Mouse (Mus musculus): ENCODE data around the gene Plpp3. TPM values are rescaled to one million over a fixed set of nuclear protein-coding genes. Genes with fewer than 3 reads are reported as not detected.

Gene Plpp3
- total and polyA plus RNA-seq, 2 experiments from 2014 or later: 167 to 180 TPM

- H3K27me3 ChIP-seq (ENCODE audit: insufficient read depth, low read length): no peaks in the 10 kb centered on the region
- no peak for TF ChIP-seq CTCF (IDR thresholded peaks at IDR 0.05; ENCODE audit: low read depth)
- H3K4me1 ChIP-seq (ENCODE audit: insufficient read depth, low read length): 0 out of 2 replicates have a peak, but pooled peaks cover 9% of the 10 kb centered on the region
- no peak overlapping the region for H3K4me3 ChIP-seq (ENCODE audit: low read length)
- no peaks in the 10 kb centered on the region for H3K36me3 ChIP-seq (ENCODE audit: insufficient read depth, low read length)
- H3K27ac ChIP-seq: peak overlapping the region; percentile 76
- ATAC-seq: no peak
- H3K9ac ChIP-seq (replicated peaks; ENCODE audit: low read length): no peak overlapping the region
- H3K4me2 ChIP-seq (ENCODE audit: low read depth, low read length): no peak overlapping the region
- no peaks in the 10 kb centered on the region for H3K9me3 ChIP-seq (ENCODE audit: low read length)
- no peak for DNase-seq (ENCODE audit: low spot score)
- 64% methylated on average over 4 of the region's 4 CpGs for WGBS
These were observed 17.6 kb downstream of the Plpp3 start for GRCm38 (mm10) chr4:105174778-105175177.

DNA sequence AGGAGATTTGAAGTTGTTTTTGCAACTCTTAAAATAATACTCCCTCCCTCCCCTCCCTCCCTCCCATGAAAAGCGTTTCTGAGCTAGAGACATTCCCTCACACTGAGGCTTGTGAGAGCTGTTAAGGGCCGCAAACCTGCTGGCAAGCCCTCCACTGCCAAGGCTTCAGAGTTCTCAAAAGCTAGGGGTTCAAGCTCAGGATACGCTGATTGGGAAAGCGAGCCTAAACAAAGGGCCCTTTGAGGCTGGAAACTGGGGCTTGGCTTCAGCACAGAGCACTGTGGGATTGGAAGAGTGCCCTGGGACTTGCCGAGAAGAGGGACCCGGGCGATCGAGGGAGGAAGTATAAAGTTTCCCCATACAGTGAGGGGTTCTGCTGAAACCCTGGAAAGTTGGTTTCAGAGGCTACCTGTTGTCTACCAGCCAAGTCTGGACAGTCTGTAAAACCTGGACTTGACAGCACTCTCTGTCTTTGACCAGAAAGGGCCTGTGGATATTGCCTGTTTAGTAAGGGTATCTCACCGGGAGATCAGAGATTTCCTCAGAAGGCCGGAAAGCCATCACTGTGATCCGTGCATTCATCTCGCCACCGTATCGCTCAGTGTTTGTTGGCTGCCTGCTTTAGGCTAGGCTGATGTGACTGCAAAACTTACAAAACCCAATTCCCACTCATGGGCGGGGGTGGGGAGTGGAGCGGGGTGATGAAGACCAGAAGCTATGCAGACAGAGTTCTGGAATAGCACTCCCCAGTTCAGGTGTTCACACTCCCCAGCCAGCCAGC is 18.3 kb downstream of the Plpp3 start:
- Histone ChIP-seq H3K36me3 (ENCODE audit: insufficient read depth, low read length) (no peaks in the 10 kb centered on the region), H3K4me2 (ENCODE audit: low read depth, low read length) (no peak overlapping the region), H3K4me1 (ENCODE audit: insufficient read depth, low read length) (0 out of 2 replicates have a peak, but pooled peaks cover 12% of the 10 kb centered on the region), H3K9ac (replicated peaks; ENCODE audit: low read length) (no peak overlapping the region), H3K9me3 (ENCODE audit: low read length) (no peaks in the 10 kb centered on the region), H3K27me3 (ENCODE audit: insufficient read depth, low read length) (no peaks in the 10 kb centered on the region), H3K27ac (peak overlapping the region; percentile 76), H3K4me3 (ENCODE audit: low read length) (no peak overlapping the region)
- ATAC-seq: peak; percentile 82
- no peak for TF ChIP-seq CTCF (IDR thresholded peaks at IDR 0.05; ENCODE audit: low read depth)
- peak; percentile 80 for DNase-seq (ENCODE audit: low spot score)
- 36% methylated on average over 16 of the region's 16 CpGs for WGBS

- no peak overlapping the region for H3K9ac ChIP-seq (replicated peaks; ENCODE audit: low read length)
- no peak for TF ChIP-seq CTCF (IDR thresholded peaks at IDR 0.05; ENCODE audit: low read depth)
- 15% methylated on average over 15 of the region's 16 CpGs for WGBS
These were observed 24.0 kb downstream of the Plpp3 start for GRCm38 (mm10) chr4:105181014-105181658.

DNA sequence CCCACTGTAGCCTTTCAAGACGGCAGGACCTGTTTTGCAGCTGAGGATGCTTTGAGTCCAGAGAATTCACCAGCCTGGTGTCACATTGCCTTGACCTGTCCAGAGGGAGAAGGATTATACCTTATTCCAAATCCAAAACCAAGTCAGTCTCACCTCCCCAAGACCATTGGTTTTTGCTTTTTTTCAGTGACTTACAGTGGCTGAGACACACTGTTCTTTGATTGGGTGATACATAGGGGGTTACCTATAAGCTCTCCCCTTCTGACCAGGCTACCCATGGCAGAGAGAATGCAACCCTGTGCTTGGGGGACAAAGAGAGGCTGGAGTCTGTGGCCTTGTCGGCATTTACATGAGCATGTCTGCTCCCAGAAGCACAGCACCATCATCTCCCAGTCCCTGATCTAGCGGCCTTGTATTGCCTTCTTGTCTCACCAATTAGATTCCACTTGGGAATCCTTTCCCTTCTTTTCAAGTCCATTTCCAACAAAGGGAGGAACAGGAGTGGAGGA is 24.6 kb downstream of the Plpp3 start:
- no peaks in the 10 kb centered on the region for H3K9me3 ChIP-seq (ENCODE audit: low read length)
- H3K4me1 ChIP-seq (ENCODE audit: insufficient read depth, low read length): peaks cover 23% of the 10 kb centered on the region
- no peaks in the 10 kb centered on the region for H3K36me3 ChIP-seq (ENCODE audit: insufficient read depth, low read length)
- no peak overlapping the region for H3K9ac ChIP-seq (replicated peaks; ENCODE audit: low read length)
- no peaks in the 10 kb centered on the region for H3K27me3 ChIP-seq (ENCODE audit: insufficient read depth, low read length)
- peak overlapping the region; percentile 76 for H3K27ac ChIP-seq
- 30% methylated on average over 3 of the region's 3 CpGs for WGBS
- TF ChIP-seq CTCF (IDR thresholded peaks at IDR 0.05; ENCODE audit: low read depth): no peak
- DNase-seq (ENCODE audit: low spot score): no peak
- H3K4me2 ChIP-seq (ENCODE audit: low read depth, low read length): peak overlapping the region; percentile 32
- no peak overlapping the region for H3K4me3 ChIP-seq (ENCODE audit: low read length)
- ATAC-seq: 0 out of 2 replicates have a peak, but pooled peaks have one; percentile 7

More at GRCm38 (mm10) chr4:105181014-105181658, 24.0 kb downstream of the Plpp3 start:
- no peaks in the 10 kb centered on the region for H3K36me3 ChIP-seq (ENCODE audit: insufficient read depth, low read length)
- H3K4me1 ChIP-seq (ENCODE audit: insufficient read depth, low read length): peaks cover 23% of the 10 kb centered on the region
- no peaks in the 10 kb centered on the region for H3K9me3 ChIP-seq (ENCODE audit: low read length)
- H3K27me3 ChIP-seq (ENCODE audit: insufficient read depth, low read length): no peaks in the 10 kb centered on the region
- H3K27ac ChIP-seq: peak overlapping the region; percentile 76
- DNase-seq (ENCODE audit: low spot score) (peak; percentile 90), ATAC-seq (peak; percentile 92)
- H3K4me2 ChIP-seq (ENCODE audit: low read depth, low read length): peak overlapping the region; percentile 32
- H3K4me3 ChIP-seq (ENCODE audit: low read length): no peak overlapping the region

GRCm38 (mm10) chr4:105182249-105182648 is 25.1 kb downstream of the Plpp3 start:
- peak; percentile 74 for ATAC-seq
- Histone ChIP-seq H3K9ac (replicated peaks; ENCODE audit: low read length) (no peak overlapping the region), H3K9me3 (ENCODE audit: low read length) (no peaks in the 10 kb centered on the region), H3K4me1 (ENCODE audit: insufficient read depth, low read length) (peaks cover 23% of the 10 kb centered on the region), H3K27ac (peak overlapping the region; percentile 76), H3K4me3 (ENCODE audit: low read length) (no peak overlapping the region), H3K27me3 (ENCODE audit: insufficient read depth, low read length) (no peaks in the 10 kb centered on the region), H3K36me3 (ENCODE audit: insufficient read depth, low read length) (no peaks in the 10 kb centered on the region), H3K4me2 (ENCODE audit: low read depth, low read length) (no peak overlapping the region)
- 43% methylated on average over 5 of the region's 5 CpGs for WGBS
- no peak for TF ChIP-seq CTCF (IDR thresholded peaks at IDR 0.05; ENCODE audit: low read depth)
- peak; percentile 57 for DNase-seq (ENCODE audit: low spot score)

GRCm38 (mm10) chr4:105184490-105184889 is 27.3 kb downstream of the Plpp3 start:
- H3K9me3 ChIP-seq (ENCODE audit: low read length): no peaks in the 10 kb centered on the region
- no peak overlapping the region for H3K27ac ChIP-seq
- ATAC-seq (no peak), DNase-seq (ENCODE audit: low spot score) (no peak)
- H3K4me2 ChIP-seq (ENCODE audit: low read depth, low read length): no peak overlapping the region
- H3K36me3 ChIP-seq (ENCODE audit: insufficient read depth, low read length): no peaks in the 10 kb centered on the region
- H3K27me3 ChIP-seq (ENCODE audit: insufficient read depth, low read length): no peaks in the 10 kb centered on the region
- peaks cover 17% of the 10 kb centered on the region for H3K4me1 ChIP-seq (ENCODE audit: insufficient read depth, low read length)
- H3K4me3 ChIP-seq (ENCODE audit: low read length): no peak overlapping the region
- H3K9ac ChIP-seq (replicated peaks; ENCODE audit: low read length): no peak overlapping the region
- no peak for TF ChIP-seq CTCF (IDR thresholded peaks at IDR 0.05; ENCODE audit: low read depth)
- 40% methylated on average over 4 of the region's 4 CpGs for WGBS
